Comparison of ENCODE assay signal across 22 mouse cellular contexts in the genomic region with DNA sequence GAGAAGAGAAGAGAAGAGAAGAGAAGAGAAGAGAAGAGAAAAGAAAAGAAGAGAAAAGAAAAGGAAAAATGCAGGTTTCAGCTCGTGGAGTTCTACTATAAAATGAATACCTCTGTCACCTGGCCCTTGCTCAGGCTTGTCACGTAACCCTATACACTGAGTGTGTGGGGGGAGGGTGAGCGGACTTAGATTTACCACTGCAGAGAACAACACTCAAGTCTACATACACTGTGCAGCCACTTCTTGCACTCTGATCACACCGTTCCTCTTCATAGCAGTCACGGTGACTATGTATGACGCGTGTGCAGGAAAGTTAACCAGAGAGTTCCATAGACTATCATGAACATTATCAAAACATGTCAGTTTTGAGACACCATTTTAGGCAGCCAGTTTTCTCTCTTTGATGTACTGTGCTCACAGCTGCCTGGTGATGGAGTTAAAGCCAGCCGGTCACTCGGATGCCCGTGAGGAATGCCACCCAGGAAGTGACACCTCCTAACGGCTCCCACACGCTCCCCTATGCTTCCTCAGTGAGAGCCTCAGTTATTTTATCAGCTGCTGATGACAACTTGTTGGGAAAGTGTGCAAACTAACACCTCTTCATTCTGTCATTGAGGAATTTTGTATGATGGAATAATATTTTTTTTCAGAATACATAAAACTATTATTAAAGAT.
DNase-seq lines count a peak whose midpoint lies in the region; ATAC-seq lines count a peak whose summit lies in the region.
"Had no signal": no experiment of that assay in that cellular context is flagged by ENCODE, and none has a peak within 500 bp of the region (broad histone marks: within the 10 kb centered on the region; RNA-seq: fewer than 3 reads in every experiment).

No protein-coding gene starts in this region.

- H3K9ac ChIP-seq in embryonic facial prominence, embryonic 11.5 days (replicated peaks; ENCODE audit: low read length): no peak overlapping the region
- no peak overlapping the region for H3K9ac ChIP-seq in heart, embryonic 15.5 days
- H3K9ac ChIP-seq in limb, embryonic 13.5 days: no peak overlapping the region
- H3K9ac ChIP-seq: forebrain, embryonic 12.5 days; hindbrain, embryonic 12.5 days; limb, embryonic 12.5 days; liver, embryonic 12.5 days; lung, embryonic 15.5 days; neural tube, embryonic 15.5 days had no signal

- H3K9me3 ChIP-seq in embryonic facial prominence, embryonic 11.5 days (replicated peaks; ENCODE audit: control insufficient read depth, low read length): no peaks in the 10 kb centered on the region
- H3K9me3 ChIP-seq in embryonic facial prominence, embryonic 10.5 days: no peaks in the 10 kb centered on the region
- no peaks in the 10 kb centered on the region for H3K9me3 ChIP-seq in heart, embryonic 15.5 days (replicated peaks)
- H3K9me3 ChIP-seq in limb, embryonic 13.5 days: no peaks in the 10 kb centered on the region
- H3K9me3 ChIP-seq: forebrain, embryonic 12.5 days; hindbrain, embryonic 12.5 days; limb, embryonic 12.5 days; liver, embryonic 12.5 days; lung, embryonic 15.5 days; midbrain, embryonic 10.5 days; neural tube, embryonic 15.5 days had no signal

- H3K27ac ChIP-seq in embryonic facial prominence, embryonic 11.5 days (replicated peaks; ENCODE audit: low read depth, low read length): no peak overlapping the region
- H3K27ac ChIP-seq in embryonic facial prominence, embryonic 10.5 days (replicated peaks): no peak overlapping the region
- peak overlapping the region; percentile 45 for H3K27ac ChIP-seq in heart, embryonic 15.5 days
- no peak overlapping the region for H3K27ac ChIP-seq in limb, embryonic 13.5 days
- H3K27ac ChIP-seq: forebrain, embryonic 12.5 days; gastrocnemius, adult 2 months; hindbrain, embryonic 12.5 days; kidney, postnatal 0 days; limb, embryonic 12.5 days; liver, embryonic 12.5 days; lung, embryonic 15.5 days; midbrain, embryonic 10.5 days; neural tube, embryonic 15.5 days had no signal

- peak; percentile 74; the same call in 1 of the 2 replicates for ATAC-seq in embryonic facial prominence, embryonic 11.5 days (replicated peaks; ENCODE audit: insufficient number of reproducible peaks, low FRiP score, low TSS enrichment, low read depth)
- ATAC-seq in heart, embryonic 15.5 days (replicated peaks; ENCODE audit: insufficient number of reproducible peaks, insufficient read depth, low FRiP score, low read depth): 0 out of 2 replicates have a peak, but pooled peaks have one; percentile 68
- ATAC-seq in limb, embryonic 13.5 days (ENCODE audit: low FRiP score, low read depth): peak; percentile 58; the same call in 1 of the 2 replicates
- ATAC-seq: intestine, postnatal 0 days; liver, embryonic 12.5 days had no signal

- DNase-seq in embryonic facial prominence, embryonic 11.5 days (ENCODE audit: low spot score): peak; percentile 33
- DNase-seq in embryonic facial prominence, embryonic 10.5 days (ENCODE audit: low spot score): no peak
- no peak for DNase-seq in heart, postnatal 36 days
- DNase-seq in lung, postnatal 10 days: peak; percentile 18
- no peak for DNase-seq in lung, postnatal 36 days
- DNase-seq in right cerebral cortex, adult 18-20 months: no peak
- DNase-seq: adrenal gland, postnatal 10 days; cerebellum, adult 2 months; cerebellum, postnatal 25 days; embryo, embryonic 11 days; gastrocnemius, adult 2 months had no signal

- 64% methylated on average over 12 of the region's 12 CpGs for WGBS in embryonic facial prominence, embryonic 11.5 days
- WGBS in embryonic facial prominence, embryonic 10.5 days: 74% methylated on average over 12 of the region's 12 CpGs
- 49% methylated on average over 12 of the region's 12 CpGs for WGBS in heart, embryonic 15.5 days
- 44% methylated on average over 12 of the region's 12 CpGs for WGBS in limb, embryonic 13.5 days

- H3K4me3 ChIP-seq in embryonic facial prominence, embryonic 11.5 days (ENCODE audit: low read depth, low read length): no peak overlapping the region
- no peak overlapping the region for H3K4me3 ChIP-seq in embryonic facial prominence, embryonic 10.5 days
- no peak overlapping the region for H3K4me3 ChIP-seq in heart, embryonic 15.5 days
- no peak overlapping the region for H3K4me3 ChIP-seq in limb, embryonic 13.5 days
- H3K4me3 ChIP-seq: forebrain, embryonic 12.5 days; gastrocnemius, adult 2 months; hindbrain, embryonic 12.5 days; limb, embryonic 12.5 days; liver, embryonic 12.5 days; lung, embryonic 15.5 days; midbrain, embryonic 10.5 days; neural tube, embryonic 15.5 days had no signal

- no peaks in the 10 kb centered on the region for H3K27me3 ChIP-seq in embryonic facial prominence, embryonic 11.5 days (ENCODE audit: control insufficient read depth, insufficient read depth, low read length)
- no peaks in the 10 kb centered on the region for H3K27me3 ChIP-seq in embryonic facial prominence, embryonic 10.5 days (replicated peaks; ENCODE audit: low read depth, poor library complexity, severe bottlenecking)
- no peaks in the 10 kb centered on the region for H3K27me3 ChIP-seq in heart, embryonic 15.5 days
- no peaks in the 10 kb centered on the region for H3K27me3 ChIP-seq in limb, embryonic 13.5 days
- H3K27me3 ChIP-seq: forebrain, embryonic 12.5 days; hindbrain, embryonic 12.5 days; limb, embryonic 12.5 days; liver, embryonic 12.5 days; lung, embryonic 15.5 days; neural tube, embryonic 15.5 days had no signal

- intact Hi-C loops in heart, postnatal 36 days (cut with DNase I): no loop called here

- no peaks in the 10 kb centered on the region for H3K36me3 ChIP-seq in embryonic facial prominence, embryonic 11.5 days (replicated peaks; ENCODE audit: control insufficient read depth, insufficient read depth, low read depth, low read length)
- H3K36me3 ChIP-seq in embryonic facial prominence, embryonic 10.5 days (replicated peaks): no peaks in the 10 kb centered on the region
- peaks cover 7% of the 10 kb centered on the region; the same call in 1 of the 2 replicates for H3K36me3 ChIP-seq in heart, embryonic 15.5 days
- H3K36me3 ChIP-seq in limb, embryonic 13.5 days: peaks cover 7% of the 10 kb centered on the region; the same call in 1 of the 2 replicates
- H3K36me3 ChIP-seq: limb, embryonic 12.5 days; liver, embryonic 12.5 days; lung, embryonic 15.5 days; neural tube, embryonic 15.5 days had no signal

- no peaks in the 10 kb centered on the region for H3K4me1 ChIP-seq in embryonic facial prominence, embryonic 11.5 days (ENCODE audit: control insufficient read depth, insufficient read depth, low read length)
- H3K4me1 ChIP-seq in embryonic facial prominence, embryonic 10.5 days: peaks cover 19% of the 10 kb centered on the region
- peaks cover 20% of the 10 kb centered on the region for H3K4me1 ChIP-seq in heart, embryonic 15.5 days (replicated peaks)
- peaks cover 11% of the 10 kb centered on the region for H3K4me1 ChIP-seq in limb, embryonic 13.5 days
- H3K4me1 ChIP-seq: hindbrain, embryonic 12.5 days; liver, embryonic 12.5 days; lung, embryonic 15.5 days; neural tube, embryonic 15.5 days had no signal

- H3K4me2 ChIP-seq in embryonic facial prominence, embryonic 11.5 days (ENCODE audit: low read depth, low read length): no peak overlapping the region
- H3K4me2 ChIP-seq in heart, embryonic 15.5 days: no peak overlapping the region
- no peak overlapping the region for H3K4me2 ChIP-seq in limb, embryonic 13.5 days (replicated peaks)
- H3K4me2 ChIP-seq: forebrain, embryonic 12.5 days; hindbrain, embryonic 12.5 days; limb, embryonic 12.5 days; liver, embryonic 12.5 days; lung, embryonic 15.5 days; neural tube, embryonic 15.5 days had no signal

Comparison
In these comparisons a context has a peak if more than half of its experiments do, and no peak if none do; other contexts are left out.
1. DNase-seq: peak in embryonic facial prominence, embryonic 11.5 days (single experiment) and lung, postnatal 10 days (single experiment); none in embryonic facial prominence, embryonic 10.5 days (single experiment), heart, postnatal 36 days (0 of 2), lung, postnatal 36 days (single experiment) and right cerebral cortex, adult 18-20 months (single experiment).
2. Peak in every context shown above with its lines, with median percentiles within 50 percentile points of each other: ATAC-seq.